Mouse (Mus musculus) c-Kit-positive CD71-positive TER-119-positive erythroid progenitor cells, embryonic 14.5 days (primary cell): ENCODE measurements around the gene A930017K11Rik.

Experiments used
- DNase-seq: peaks from one replicate; pipeline ENCODE4 v3.0.0-alpha.2; 2013; ENCODE audit warnings: low spot score

A930017K11Rik gene

DNA sequence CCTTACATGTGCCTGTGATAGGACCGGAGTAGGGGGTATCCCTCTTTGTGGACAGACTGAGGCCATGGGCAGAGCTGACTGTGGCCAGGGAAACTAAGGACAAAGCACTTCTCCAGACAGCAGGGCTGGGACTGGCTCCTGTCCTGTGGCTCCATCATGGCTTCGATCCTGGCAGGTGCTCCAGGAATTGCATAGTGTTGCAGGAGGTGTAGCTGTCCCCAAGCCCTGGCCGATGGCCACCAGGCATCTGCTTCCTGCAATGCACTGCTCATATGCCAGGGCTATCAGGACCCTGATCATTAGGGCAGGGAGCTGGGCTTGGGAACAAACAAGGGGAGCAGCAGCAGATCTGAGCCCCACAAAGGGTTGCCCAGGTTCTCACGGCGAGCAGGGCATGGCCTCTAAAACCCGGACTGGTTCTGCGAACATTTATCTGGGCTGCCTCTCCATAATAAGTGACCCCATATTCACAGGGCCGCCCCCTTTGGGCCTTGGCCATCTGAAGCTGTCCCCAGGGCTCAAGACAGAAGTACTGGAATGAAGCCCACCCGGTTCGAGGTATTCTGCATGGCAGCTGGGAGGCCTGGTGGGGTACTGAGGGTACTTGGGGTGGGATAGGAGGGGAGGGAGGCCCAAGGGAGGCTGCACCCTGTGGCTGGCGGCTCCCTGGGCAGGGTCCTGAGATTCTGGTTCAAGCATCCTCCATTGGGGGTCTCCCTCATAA, 6.6 kb upstream of the A930017K11Rik start:
- DNase-seq, result no peak

DNA sequence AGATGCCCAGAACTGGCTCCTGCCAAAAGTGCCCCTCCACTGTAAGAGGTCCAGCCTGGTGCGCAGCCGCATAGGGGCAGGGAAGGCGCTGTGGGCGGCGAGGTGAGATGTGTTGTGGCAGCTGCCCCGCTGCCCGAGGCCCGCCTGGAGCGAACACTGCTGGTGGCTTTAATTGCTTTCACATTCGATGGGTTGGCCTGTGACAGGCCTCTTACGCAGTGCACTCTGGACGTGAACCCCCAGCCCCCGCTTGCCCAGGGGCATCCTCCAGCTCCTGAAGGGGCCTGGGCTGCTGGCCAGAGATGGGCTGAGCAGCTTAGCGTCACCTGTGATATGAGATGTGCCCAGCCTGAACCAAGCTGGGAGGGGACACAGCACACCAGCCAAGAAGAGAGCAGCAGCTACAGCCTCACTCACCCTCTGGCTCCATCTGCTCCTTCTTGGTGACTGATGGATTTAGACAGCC, 5.3 kb upstream of the A930017K11Rik start:
- no peak for DNase-seq

DNA sequence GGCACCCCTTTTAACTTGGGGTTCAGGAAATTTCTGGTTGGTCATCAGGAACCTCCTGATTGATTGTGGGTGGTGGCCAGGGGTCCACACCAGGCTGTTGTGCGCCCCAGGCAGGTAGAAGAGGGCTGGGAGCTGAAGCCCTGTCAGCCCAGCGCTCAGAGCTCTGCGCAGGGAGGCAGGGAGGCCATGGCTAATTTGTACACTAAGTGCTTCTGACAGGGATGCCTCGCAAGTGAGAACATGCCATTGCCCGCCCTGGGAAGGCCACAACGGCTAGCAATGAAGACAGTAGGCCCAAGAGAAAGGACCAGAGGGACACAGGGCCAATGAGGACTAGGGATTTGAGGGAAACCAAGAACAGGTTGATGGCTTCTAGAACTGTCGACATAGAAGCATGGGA, 4.3 kb upstream of the A930017K11Rik start:
- no peak for DNase-seq

DNA sequence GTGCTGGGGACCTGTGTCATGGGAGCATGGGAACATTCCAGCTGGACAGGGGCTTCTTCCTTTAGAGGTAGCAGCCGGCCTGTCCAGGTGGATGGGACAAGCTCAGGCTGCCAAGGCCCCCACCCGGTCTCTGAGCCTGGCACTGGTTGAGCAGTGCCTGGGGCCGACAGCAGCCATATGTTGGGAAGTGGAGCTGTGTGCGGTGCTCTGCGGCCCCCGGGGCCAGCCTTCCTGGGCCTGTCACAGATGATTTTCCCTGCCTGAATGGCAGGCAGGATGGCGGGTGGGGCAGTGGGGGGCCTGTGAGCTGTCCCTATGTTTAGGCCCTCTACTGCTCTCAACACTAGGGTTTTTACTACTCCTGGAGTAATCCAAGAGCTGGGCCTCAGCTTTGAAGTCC, 3.8 kb upstream of the A930017K11Rik start:
- DNase-seq, result no peak

DNA sequence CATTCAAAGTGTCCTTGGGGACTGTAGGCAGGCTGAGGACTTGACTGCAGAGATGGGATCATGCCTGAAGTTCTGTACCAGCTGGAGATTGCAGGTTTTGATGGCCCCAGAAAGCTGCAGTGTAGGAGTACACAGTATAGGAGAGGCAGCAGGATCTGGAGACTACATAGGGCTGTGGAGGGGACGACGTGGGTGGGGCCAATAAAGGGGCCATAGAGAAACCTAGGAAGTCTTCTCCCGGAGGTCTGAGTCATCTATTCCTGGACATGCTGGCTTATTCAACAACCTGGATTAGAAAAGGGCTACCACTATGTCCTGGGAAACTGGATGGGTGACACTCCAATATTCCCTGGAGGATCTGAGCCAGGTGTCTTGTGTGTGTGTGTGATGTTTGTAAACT, 3.4 kb upstream of the A930017K11Rik start:
- no peak for DNase-seq

DNA sequence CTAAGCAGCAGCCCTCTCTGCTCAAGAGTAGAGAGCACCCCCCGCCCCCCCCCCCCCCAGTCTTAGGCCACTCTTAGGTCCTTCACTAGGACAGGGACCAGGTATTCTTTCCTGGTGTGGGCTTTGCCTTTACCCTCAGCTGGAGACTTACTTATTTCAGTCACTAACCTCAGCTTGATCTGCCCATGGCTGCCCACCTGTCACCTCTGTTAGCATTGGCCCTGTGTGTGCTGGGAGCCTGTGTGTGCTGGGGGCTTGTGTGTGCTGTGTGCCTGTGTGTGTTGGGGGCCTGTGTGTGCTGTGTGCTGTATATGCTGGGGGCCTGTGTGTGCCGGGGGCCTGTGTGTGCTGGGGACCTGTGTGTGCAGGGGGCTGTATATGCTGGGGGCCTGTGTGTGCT, 2.3 kb upstream of the A930017K11Rik start:
- DNase-seq, result no peak

DNA sequence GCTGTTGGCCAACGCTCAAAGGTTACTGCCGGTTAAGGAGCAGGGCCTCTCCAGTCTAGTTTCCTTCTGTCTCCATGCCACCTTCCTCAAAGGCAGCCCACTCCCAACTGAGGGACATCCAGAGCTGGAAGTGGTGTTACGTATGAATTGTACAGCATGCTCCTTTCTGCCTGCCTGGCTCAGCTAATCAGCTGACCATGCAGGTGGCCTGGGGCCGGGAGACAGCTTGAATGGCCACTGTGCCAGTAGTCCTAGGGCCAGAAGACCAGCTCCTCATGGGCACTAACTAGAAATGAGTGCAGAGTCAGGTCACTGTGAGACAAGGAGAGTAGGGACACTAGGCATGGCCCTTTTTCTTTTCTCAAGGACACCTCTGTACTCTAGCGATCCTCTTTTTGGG, 796 bp upstream of the A930017K11Rik start:
- no peak for DNase-seq

DNA sequence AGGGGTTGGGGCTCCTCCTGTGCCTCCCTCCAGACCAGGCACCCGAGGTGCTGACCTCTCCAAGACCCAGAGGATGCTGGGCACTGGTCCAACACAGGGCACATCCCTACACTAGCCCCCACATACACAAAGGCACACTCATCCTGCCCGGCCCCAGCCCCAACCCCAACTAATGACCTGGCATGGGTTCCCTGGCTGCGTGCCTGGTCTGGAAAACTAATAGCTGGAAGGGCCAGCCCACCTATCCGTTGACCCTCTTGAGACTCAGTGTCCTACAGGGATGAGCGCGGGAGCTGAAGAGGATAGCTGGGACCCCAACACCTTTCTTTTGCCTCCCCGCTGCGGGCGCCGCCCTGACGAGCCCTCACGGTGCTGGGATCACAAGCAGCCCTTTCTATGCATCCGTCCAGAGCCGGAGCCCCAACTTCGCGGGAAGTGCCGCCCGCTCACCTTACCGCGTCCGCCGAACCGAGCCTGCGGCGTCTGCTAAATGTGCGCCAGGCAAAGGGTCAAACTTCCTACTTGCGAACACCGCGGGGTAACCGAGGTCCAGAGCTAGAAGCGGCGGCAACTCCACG, 1.1 kb downstream of the A930017K11Rik start:
- DNase-seq, result no peak

DNA sequence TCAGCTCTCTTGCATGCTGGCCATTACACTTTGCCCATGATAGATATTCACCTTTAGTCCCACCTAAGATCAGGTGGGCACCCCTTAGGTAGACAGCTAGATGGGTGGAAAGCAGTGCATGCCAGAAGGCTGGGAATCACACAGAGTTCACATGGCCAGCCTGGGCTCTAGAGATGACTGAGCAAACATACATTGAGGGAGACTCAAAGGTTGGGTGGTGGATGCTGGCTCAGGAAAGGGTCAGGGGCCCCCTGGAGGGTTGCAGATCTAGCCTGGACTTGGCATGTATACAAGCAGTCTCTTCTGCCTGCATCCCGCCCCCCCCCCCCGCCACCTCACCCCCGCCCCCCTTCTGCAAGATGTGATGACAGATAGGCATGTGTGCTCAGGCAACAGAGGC, 1.7 kb downstream of the A930017K11Rik start:
- DNase-seq, result no peak

DNA sequence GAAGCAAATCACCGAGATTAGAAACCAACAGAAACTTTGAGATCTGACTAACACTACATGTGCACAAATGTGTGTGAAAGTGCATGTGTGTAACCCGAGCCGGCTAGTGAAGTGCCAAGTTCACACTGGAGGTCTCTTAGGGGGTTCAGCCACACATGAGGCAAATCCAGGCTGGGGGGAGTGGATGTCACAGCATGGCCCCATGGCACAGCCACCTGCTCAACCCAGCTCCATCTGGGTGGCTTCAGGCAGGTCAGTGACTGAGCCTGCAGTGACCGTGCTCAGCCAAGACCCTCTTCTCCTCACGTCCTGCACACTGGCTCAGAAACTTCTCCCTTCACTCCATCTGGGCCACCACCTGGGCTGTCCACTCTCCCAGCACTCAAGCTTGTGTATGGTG, 2.4 kb downstream of the A930017K11Rik start:
- DNase-seq, result no peak

DNA sequence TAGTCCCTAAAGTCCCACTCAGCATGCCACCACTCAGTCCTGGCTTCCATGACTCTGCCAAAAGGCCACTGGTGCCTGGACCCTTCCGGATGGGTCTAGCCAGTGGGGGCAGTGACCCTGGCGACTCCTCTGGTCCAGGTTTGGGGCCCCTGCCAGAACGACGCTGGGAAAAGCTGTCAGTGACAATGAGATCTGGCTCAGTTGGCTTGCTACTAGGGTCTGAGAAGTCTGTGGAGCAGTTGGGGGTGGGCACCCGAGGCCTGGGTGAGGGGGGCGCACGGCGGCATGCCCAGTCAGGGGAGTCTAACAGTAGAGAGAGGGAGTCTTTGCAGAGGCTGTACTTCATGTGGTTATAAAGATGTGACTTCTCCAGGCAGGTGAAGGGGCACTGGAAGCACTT, 4.3 kb downstream of the A930017K11Rik start:
- no peak for DNase-seq

DNA sequence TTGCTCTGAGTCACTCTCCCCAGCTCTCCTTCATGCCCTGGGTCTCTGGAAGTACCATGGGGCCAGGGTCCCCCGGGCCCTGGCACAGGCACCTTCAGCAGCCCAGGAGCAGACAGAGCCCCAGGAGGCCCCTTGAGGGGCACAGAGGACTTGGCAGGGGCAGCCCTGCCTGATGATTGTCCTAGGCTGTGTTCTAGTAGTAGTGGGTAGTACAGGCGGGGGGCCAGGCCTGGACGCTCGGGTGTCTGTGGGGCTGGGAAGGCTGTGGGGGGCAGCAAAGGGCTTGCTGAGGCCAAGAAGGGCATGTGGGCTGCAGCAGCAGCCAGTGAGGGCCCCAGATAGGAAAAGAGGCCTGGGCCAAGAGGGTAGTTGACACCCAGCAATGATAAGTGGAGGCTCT, 4.8 kb downstream of the A930017K11Rik start:
- DNase-seq, result no peak

DNA sequence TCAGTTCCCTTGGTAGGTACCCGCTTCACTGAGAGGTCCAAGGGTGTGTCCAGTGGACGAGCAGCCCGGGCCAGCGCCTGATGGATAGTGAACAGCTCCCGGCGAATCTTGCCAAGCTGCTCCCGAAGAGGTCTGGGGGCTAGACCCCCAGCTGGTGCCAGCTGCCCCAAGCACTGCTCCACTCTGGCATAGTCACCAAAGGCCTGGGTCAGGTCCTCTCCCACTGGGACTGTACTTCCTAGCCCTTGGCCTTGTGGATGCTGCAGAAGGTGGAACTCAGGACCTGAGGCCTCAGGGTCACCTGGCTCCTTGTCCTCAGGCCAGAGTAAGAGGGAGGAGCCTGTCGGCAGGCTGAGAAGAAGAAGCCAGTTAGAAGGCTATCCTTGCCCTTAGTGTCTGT, 5.5 kb downstream of the A930017K11Rik start:
- no peak for DNase-seq

DNA sequence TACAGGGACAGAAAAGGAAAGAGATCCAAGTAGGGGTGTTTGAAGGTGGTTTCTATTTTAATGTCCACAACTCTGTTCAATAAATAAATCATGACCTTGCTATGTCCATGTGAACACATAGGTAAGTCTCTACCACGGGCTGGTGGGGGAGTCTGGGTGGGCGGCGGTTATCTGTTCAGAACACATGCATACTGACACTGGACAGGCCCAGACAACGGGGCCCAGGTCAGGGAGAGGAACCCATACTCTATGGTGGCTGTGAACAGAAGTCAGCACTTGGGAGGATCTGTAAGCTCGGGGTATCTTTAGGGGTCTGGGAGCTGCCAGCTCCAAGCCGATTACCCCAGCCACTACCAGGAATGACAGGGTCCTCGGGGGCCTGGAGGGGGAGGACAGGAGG, 6.0 kb downstream of the A930017K11Rik start:
- DNase-seq, result no peak

DNA sequence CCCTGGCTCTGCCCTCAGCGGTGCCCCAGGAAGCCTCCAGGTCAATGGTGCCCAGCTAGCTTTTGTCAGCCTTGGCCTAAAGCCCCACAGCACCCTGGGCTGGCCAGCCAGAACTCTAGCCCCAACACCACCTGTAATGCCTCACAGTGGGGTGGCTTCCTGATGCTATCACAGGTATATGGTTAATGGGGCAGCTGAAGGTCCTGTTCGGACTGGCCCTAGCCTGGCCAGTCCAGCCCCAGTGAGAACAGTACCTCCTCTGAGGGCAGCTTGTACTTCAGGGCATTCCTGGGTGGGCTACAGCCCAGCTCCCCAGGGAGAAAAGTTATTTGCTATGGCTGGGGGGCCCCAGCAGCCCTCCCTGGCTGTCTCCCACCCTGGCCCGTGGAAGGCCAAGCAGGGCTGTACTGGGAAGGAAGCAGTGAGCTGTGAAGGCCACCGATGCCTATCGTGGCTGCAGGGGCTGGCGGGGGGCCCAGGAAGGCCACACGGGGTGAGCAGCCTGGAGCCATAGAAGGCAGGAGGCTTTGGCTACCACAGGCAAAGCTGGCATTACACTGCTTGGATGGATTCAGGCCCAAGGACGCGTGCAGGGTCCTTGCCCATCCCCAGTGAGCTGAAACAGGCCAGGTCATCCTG, 6.7 kb downstream of the A930017K11Rik start:
- DNase-seq, result no peak

DNA sequence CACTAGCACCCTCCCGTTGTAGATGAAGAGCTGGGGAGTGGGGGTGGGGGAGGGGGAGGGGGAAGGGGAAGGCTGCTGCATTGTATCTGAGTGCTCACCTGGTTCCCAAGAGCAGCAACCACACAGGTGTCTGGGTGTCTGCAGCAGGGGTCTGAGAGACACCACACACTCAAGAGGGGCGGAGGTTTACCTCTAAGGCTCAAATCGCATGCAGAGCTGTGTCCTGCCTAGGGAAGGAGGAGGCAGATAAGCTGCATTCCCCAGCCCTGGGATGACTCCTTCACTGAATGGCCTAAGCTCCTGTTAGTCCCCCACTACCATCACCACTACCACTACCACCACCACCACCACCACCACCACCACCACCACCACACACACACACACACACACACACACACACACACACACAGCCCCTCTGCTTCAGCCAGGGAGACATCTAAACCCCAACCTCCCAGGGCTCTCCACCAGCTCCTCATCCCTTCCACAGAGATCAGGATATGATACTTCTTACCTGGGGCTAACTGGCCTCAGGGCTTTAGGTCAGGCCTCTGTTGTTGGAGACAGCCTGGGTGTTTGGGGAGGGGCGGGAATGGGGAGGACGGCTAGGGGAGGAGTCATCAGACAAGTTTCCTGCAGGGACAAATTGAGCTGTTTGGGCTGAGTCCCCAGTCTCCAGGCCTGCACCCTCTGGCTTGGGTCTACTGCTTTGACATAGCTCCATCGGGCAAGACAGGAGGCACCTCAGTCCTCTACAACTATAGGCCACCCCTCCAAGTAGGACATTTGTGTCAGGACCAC, 7.8 kb downstream of the A930017K11Rik start, which contains the start of the genes Pigq and Nhlrc4:
Pigq (minus strand) TSS at position 571 of the 798 bp plus-strand sequence.
Nhlrc4 (minus strand) TSS at position 596 of the 798 bp plus-strand sequence.
- DNase-seq, result no peak

DNA sequence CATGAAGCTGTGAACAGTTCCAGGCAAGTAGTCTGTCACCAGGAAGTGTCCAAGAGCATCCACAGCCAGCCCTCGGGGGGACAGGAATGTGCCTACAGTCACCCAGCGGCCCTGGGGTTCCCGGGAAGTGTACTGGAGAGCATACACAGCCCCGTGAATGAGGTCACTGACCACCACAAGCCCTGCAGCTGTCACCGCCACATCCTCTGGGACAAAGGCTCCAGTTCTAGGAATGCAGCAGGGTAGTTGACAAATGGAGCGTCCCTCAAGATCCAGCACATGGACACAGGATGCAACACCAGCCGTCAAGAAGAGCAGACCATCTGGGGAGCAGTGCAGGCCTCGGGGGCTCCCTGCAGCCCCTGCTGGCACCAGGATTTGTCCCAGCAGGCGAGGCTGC, 8.6 kb downstream of the A930017K11Rik start:
- no peak for DNase-seq

DNA sequence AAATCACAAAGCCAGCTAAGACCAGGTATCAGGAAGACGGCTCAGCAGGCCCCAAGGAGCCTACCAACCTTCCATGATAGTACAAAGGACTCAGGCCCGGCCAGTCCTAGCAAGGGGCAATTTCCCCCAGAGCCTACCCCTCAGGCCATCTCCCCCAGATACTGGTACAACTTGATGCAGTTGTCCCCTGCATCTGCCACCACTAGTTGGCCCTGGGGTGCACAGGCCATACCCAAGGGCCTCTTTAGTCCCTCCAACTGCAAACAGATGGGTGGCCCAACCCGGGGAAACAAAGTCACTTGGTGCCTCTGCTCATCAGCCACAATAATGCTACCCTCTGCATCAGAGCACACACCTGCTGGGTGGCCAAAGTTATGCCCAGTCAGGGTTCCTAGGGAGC, 9.1 kb downstream of the A930017K11Rik start:
- no peak for DNase-seq

DNA sequence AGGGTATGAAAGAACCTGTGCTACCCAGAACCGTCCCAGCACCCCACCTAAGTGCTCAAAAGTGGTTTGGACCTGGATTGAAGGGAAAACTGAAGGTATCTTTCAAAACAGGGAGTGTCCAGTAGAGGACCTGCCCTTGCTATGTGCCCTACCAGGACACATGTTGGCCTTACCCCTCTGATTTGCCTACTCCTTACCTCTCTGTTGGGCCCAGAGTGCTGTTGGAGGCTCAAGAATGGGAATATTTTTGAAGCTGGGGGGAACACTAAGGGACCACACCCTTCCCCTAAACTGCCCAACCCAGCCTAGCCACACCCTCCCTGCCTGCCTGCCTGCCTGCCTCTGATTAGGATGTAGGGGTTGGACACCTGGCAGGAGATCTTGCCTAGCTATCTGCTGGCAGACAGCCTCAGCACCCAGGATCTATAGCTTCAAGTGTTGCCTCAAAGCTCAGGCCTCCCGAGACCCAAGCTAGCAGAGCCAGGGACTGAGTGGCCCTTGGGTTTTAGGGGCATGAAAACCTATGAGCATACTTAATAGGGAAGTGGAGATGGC, 9.7 kb downstream of the A930017K11Rik start:
- peak; percentile 91 for DNase-seq

DNA sequence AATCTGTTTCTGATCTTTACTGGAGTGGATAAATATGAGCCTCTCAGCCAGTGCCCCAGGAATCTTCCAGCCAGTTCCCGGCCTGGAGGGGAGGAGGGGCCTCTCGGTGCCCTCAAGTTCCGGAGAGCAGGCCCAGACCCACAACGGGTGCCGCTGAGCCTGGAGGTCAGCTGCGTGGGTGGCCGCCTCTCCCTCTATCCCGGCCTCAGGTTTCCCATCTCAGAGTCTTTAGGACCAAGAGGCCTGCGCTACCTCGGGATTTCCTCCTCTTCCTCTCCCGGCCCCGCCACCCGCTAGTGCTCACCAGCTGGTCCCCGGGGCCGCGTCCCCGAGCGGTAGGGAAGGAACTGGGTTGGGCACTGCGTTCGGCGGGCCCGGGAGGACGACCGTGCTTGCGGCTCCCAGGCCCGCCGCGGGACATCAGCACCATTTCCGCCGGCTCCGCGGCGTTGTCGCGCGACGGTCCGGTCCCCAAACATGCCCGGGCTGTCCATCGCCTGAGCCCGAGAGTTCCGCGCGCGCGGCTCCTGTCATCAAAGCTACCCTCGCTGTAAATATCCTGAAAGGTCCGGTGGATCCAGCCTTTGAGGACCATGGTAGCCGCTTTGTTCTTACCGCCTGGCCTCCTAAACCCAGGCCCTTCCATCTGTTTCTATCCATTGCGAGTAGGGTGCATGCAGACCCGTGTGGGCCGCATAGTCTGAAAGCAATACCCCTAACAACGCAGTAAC, 10.7 kb downstream of the A930017K11Rik start:
- DNase-seq, result no peak

DNA sequence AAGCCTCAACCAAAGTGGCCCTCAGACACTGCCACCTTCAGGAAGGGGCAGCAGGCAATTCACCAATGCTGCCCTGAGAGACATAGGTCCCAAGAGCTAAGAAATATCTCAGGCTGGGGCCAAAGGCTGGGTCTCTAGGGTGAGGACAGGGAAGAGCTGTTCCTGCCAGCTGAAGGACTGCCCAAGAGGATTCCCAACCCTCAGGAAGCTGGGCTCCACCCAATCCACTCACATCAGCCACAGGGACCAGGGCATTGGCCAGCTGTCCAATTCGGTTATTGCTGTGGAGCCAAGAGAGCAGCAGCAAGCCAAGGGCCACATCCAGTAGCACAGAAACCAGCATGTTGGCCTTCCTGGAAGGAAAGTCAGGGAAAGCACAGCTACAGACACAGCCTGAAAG, 17.8 kb downstream of the A930017K11Rik start:
- DNase-seq, result no peak
